In genomic region chr9:107734567-107734971, GRCm38 (mm10) we compare ENCODE assay signal across 13 mouse cellular contexts. TPM values are rescaled to one million over a fixed set of nuclear protein-coding genes. Genes with fewer than 3 reads are reported as not detected.
DNase-seq lines count a peak whose midpoint lies in the region; ATAC-seq lines count a peak whose summit lies in the region.
"Had no signal": no experiment of that assay in that cellular context is flagged by ENCODE, and none has a peak within 500 bp of the region (broad histone marks: within the 10 kb centered on the region; RNA-seq: fewer than 3 reads in every experiment).

No protein-coding gene starts in this region.

- peak overlapping the region; percentile 41; the same call in 1 of the 2 replicates for H3K27ac ChIP-seq in lung, embryonic 15.5 days
- peak overlapping the region; percentile 70 for H3K27ac ChIP-seq in forebrain, embryonic 12.5 days
- peak overlapping the region; percentile 90 for H3K27ac ChIP-seq in limb, embryonic 10.5 days
- H3K27ac ChIP-seq in stomach, embryonic 14.5 days (ENCODE audit: low read length): peak overlapping the region; percentile 59; the same call in 1 of the 2 replicates
- H3K27ac ChIP-seq: neural tube, embryonic 12.5 days had no signal

- WGBS in lung, embryonic 15.5 days: 14% methylated on average over 7 of the region's 7 CpGs
- 25% methylated on average over 7 of the region's 7 CpGs for WGBS in forebrain, embryonic 12.5 days
- 37% methylated on average over 7 of the region's 7 CpGs for WGBS in limb, embryonic 10.5 days
- WGBS in stomach, embryonic 14.5 days: 21% methylated on average over 7 of the region's 7 CpGs

- H3K4me2 ChIP-seq in lung, embryonic 15.5 days: no peak overlapping the region
- peak overlapping the region; percentile 46; the same call in 1 of the 2 replicates for H3K4me2 ChIP-seq in forebrain, embryonic 12.5 days
- 0 out of 2 replicates have a peak overlapping the region, but pooled peaks have one; percentile 8 for H3K4me2 ChIP-seq in stomach, embryonic 14.5 days (replicated peaks; ENCODE audit: low read depth, low read length)

- peaks cover 28% of the 10 kb centered on the region for H3K4me1 ChIP-seq in lung, embryonic 15.5 days
- peaks cover 59% of the 10 kb centered on the region for H3K4me1 ChIP-seq in forebrain, embryonic 12.5 days
- peaks cover 63% of the 10 kb centered on the region for H3K4me1 ChIP-seq in limb, embryonic 10.5 days
- peaks cover 23% of the 10 kb centered on the region for H3K4me1 ChIP-seq in stomach, embryonic 14.5 days (ENCODE audit: control insufficient read depth, insufficient read depth, low read length)

- H3K36me3 ChIP-seq in lung, embryonic 15.5 days: peaks cover 15% of the 10 kb centered on the region
- peaks cover 14% of the 10 kb centered on the region for H3K36me3 ChIP-seq in forebrain, embryonic 12.5 days (replicated peaks)
- H3K36me3 ChIP-seq in limb, embryonic 10.5 days: peaks cover 18% of the 10 kb centered on the region
- peaks cover 13% of the 10 kb centered on the region for H3K36me3 ChIP-seq in stomach, embryonic 14.5 days (ENCODE audit: control insufficient read depth, insufficient read depth, low read length)

- no peak overlapping the region for H3K4me3 ChIP-seq in lung, embryonic 15.5 days
- H3K4me3 ChIP-seq in forebrain, embryonic 12.5 days (replicated peaks): no peak overlapping the region
- peak overlapping the region; percentile 44; the same call in 1 of the 2 replicates for H3K4me3 ChIP-seq in limb, embryonic 10.5 days
- no peak overlapping the region for H3K4me3 ChIP-seq in stomach, embryonic 14.5 days (ENCODE audit: low read depth, low read length)
- H3K4me3 ChIP-seq: neural tube, embryonic 12.5 days had no signal

- ATAC-seq in lung, embryonic 15.5 days (ENCODE audit: borderline replicate concordance, extremely low read depth, low FRiP score, low TSS enrichment): no peak
- ATAC-seq in forebrain, embryonic 12.5 days (ENCODE audit: low FRiP score): no peak
- ATAC-seq in stomach, embryonic 14.5 days (ENCODE audit: insufficient number of reproducible peaks, insufficient read depth, low FRiP score, low read depth): no peak
- ATAC-seq: lung, postnatal 0 days had no signal

- no peak overlapping the region for H3K9ac ChIP-seq in lung, embryonic 15.5 days
- 0 out of 2 replicates have a peak overlapping the region, but pooled peaks have one; percentile 18 for H3K9ac ChIP-seq in forebrain, embryonic 12.5 days
- H3K9ac ChIP-seq in stomach, embryonic 14.5 days (replicated peaks; ENCODE audit: low read depth, low read length): no peak overlapping the region
- H3K9ac ChIP-seq: neural tube, embryonic 12.5 days had no signal

- DNase-seq in lung, postnatal 25 days (ENCODE audit: low spot score): no peak
- no peak for DNase-seq in limb, embryonic 10.5 days (ENCODE audit: low spot score)
- no peak for DNase-seq in left cerebral cortex, postnatal 10 days (ENCODE audit: extremely low spot score in 1 of 2, low spot score in 2 of 2)
- no peak for DNase-seq in left cerebral cortex, adult 8-10 months (ENCODE audit: low spot score in 2 of 2)
- no peak for DNase-seq in adrenal gland, postnatal 14 days
- DNase-seq: adrenal gland, adult 2 months; heart, postnatal 10 days had no signal

- no peaks in the 10 kb centered on the region for H3K9me3 ChIP-seq in lung, embryonic 15.5 days
- no peaks in the 10 kb centered on the region for H3K9me3 ChIP-seq in forebrain, embryonic 12.5 days
- no peaks in the 10 kb centered on the region for H3K9me3 ChIP-seq in limb, embryonic 10.5 days (replicated peaks)
- H3K9me3 ChIP-seq in stomach, embryonic 14.5 days (ENCODE audit: control insufficient read depth, low read depth, low read length): no peaks in the 10 kb centered on the region
- H3K9me3 ChIP-seq: neural tube, embryonic 12.5 days had no signal

- peaks cover 12% of the 10 kb centered on the region; the same call in 1 of the 2 replicates for H3K27me3 ChIP-seq in lung, embryonic 15.5 days
- peaks cover 16% of the 10 kb centered on the region; the same call in 1 of the 2 replicates for H3K27me3 ChIP-seq in forebrain, embryonic 12.5 days
- H3K27me3 ChIP-seq in limb, embryonic 10.5 days (ENCODE audit: low read depth, poor library complexity, severe bottlenecking): no peaks in the 10 kb centered on the region
- no peaks in the 10 kb centered on the region for H3K27me3 ChIP-seq in stomach, embryonic 14.5 days (ENCODE audit: control insufficient read depth, insufficient read depth, low read length)

- intact Hi-C loops in left cerebral cortex, postnatal 10 days (cut with DNase I): no loop called here

RNA-seq across cellular contexts. Expression of gene Sema3f, which starts 24.3 kb away (rescaled TPM):
- polyA plus RNA-seq in lung, embryonic 15.5 days (2015; fragmentation: Nextera tagmentation; extraction: Ambion mirVana): 12.3 and 13.7 TPM in 2 replicates
- polyA plus RNA-seq in forebrain, embryonic 12.5 days (2016; fragmentation: Nextera tagmentation; extraction: Ambion mirVana): 13.2 and 15.2 TPM in 2 replicates
- polyA plus RNA-seq in limb, embryonic 10.5 days (2016; fragmentation: Nextera tagmentation; extraction: Ambion mirVana): 31.7 and 33.6 TPM in 2 replicates
- polyA plus RNA-seq in stomach, embryonic 14.5 days (2014; fragmentation: Nextera tagmentation; extraction: Ambion mirVana): 30.2 and 33.2 TPM in 2 replicates
- 10 to 100 TPM; 14.3 to 19.2 TPM for total RNA-seq in left cerebral cortex, postnatal 10 days (2021)
- 10 to 100 TPM; 14.5 to 17.6 (median 16.0) TPM for total RNA-seq in left cerebral cortex, adult 8-10 months (2022)
- total RNA-seq in adrenal gland, postnatal 14 days (2021): 22.8 and 25.9 TPM in 2 replicates

RNA-seq across cellular contexts. Expression of gene Rbm5, which starts 36.2 kb away (rescaled TPM):
- polyA plus RNA-seq in lung, embryonic 15.5 days (2015; fragmentation: Nextera tagmentation; extraction: Ambion mirVana): 188 and 202 TPM in 2 replicates
- polyA plus RNA-seq in forebrain, embryonic 12.5 days (2016; fragmentation: Nextera tagmentation; extraction: Ambion mirVana): 232 and 237 TPM in 2 replicates
- polyA plus RNA-seq in limb, embryonic 10.5 days (2016; fragmentation: Nextera tagmentation; extraction: Ambion mirVana): 164 and 214 TPM in 2 replicates
- polyA plus RNA-seq in stomach, embryonic 14.5 days (2014; fragmentation: Nextera tagmentation; extraction: Ambion mirVana): 204 and 205 TPM in 2 replicates
- total RNA-seq in left cerebral cortex, postnatal 10 days (2021): 100 to 1,000 TPM; 157 TPM
- 100 to 1,000 TPM; 117 to 136 (median 126) TPM for total RNA-seq in left cerebral cortex, adult 8-10 months (2022)
- total RNA-seq in adrenal gland, postnatal 14 days (2021): 108 and 137 TPM in 2 replicates

RNA-seq across cellular contexts. Expression of gene Gnat1, which starts 55.1 kb away (rescaled TPM):
- polyA plus RNA-seq in lung, embryonic 15.5 days (2015; fragmentation: Nextera tagmentation; extraction: Ambion mirVana): 0.54 and 0.93 TPM in 2 replicates
- 1.7 and 2.1 TPM in 2 replicates for polyA plus RNA-seq in forebrain, embryonic 12.5 days (2016; fragmentation: Nextera tagmentation; extraction: Ambion mirVana)
- polyA plus RNA-seq in limb, embryonic 10.5 days (2016; fragmentation: Nextera tagmentation; extraction: Ambion mirVana): 2.6 and 3.3 TPM in 2 replicates
- polyA plus RNA-seq in stomach, embryonic 14.5 days (2014; fragmentation: Nextera tagmentation; extraction: Ambion mirVana): 1.8 and 2.4 TPM in 2 replicates
- under 1 TPM; 0.32 to 0.93 TPM for total RNA-seq in left cerebral cortex, postnatal 10 days (2021)
- total RNA-seq in left cerebral cortex, adult 8-10 months (2022): 1 to 10 TPM in 1 of 4 experiments, under 1 TPM in 3; 0.32 to 1.0 (median 0.62) TPM
- total RNA-seq in adrenal gland, postnatal 14 days (2021): 0.34 and 0.41 TPM in 2 replicates
- total RNA-seq: gastrocnemius, adult 8-10 months; heart, postnatal 10 days had no signal
